Mouse (Mus musculus): ENCODE results near the gene 6030408B16Rik. TPM values are rescaled to one million over a fixed set of nuclear protein-coding genes. Genes with fewer than 3 reads are reported as not detected.

The 6030408B16Rik gene
- 23.2 and 23.9 TPM in 2 replicates for polyA plus RNA-seq (2015; fragmentation: Nextera tagmentation; extraction: Ambion mirVana)

DNA sequence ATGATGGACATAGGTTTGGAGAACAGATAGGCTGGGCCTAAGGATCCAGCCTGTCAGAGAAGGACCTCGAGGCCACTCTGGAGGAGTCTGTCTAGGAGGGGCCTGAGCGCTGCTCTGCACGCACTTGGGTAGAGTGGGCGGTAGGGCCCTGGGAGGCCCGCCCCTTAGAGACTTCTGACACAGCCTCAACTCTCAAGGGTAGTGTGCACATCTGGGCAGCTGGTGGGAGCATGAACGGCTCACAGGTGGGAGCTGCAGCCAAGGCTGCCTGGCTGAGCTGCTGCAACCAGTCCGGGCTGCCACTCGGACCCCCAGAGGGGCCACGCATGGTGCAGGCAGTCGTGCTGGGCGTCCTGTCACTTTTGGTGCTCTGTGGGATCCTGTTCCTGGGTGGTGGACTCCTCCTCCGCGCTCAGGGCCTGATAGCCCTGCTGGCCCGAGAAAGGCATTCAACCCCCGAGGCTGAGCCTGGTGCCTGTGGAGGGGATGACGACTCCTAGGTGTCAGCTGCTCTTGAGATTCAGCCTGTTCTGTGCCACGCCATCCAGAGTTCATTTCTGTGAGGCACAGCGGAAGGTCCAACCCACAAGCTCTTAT lies at the start of gene 6030408B16Rik:
TSS of gene 6030408B16Rik (plus strand) at position 188 of the 597 bp plus-strand sequence.
- Histone ChIP-seq H3K27me3 (ENCODE audit: insufficient read depth, low read length) (no peaks in the 10 kb centered on the region), H3K4me2 (replicated peaks; ENCODE audit: low read depth, low read length) (peak within 1 kb of the TSS; percentile 55), H3K4me1 (ENCODE audit: insufficient read depth, low read length) (peaks cover 32% of the 10 kb centered on the region), H3K9me3 (ENCODE audit: low read length) (no peaks in the 10 kb centered on the region), H3K4me3 (ENCODE audit: low read length) (peak within 1 kb of the TSS; percentile 40), H3K9ac (replicated peaks; ENCODE audit: low read length) (peak within 1 kb of the TSS; percentile 69), H3K27ac (ENCODE audit: low read length) (peak within 1 kb of the TSS; percentile 91), H3K36me3 (ENCODE audit: insufficient read depth, low read length) (peaks cover 41% of the 10 kb centered on the region)
- 28% methylated on average over 18 of the region's 18 CpGs for WGBS
- peak; percentile 66 for ATAC-seq (ENCODE audit: low FRiP score, low TSS enrichment)

DNA sequence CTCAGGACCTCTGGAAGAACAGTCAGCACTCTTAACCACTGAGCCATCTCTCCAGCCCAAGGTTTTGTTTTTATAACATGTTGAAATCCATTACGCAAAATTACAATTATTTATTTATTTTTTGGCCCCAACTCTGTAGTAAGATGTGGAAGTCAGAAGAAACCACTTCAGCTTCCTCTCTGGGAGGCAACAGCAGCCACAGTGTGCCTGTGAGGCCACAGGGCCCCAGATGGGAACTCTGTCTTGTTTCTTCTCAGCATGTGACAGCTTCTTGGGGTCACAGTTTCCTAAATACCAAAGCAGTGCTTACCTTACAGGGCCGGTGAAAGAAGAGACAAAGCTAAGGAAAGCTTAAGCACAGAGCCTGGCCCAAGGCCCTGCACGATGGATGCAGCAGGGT lies 49.0 kb upstream of the 6030408B16Rik start:
- H3K9me3 ChIP-seq (ENCODE audit: low read length): no peaks in the 10 kb centered on the region
- no peaks in the 10 kb centered on the region for H3K27me3 ChIP-seq (ENCODE audit: insufficient read depth, low read length)
- H3K4me2 ChIP-seq (replicated peaks; ENCODE audit: low read depth, low read length): no peak overlapping the region
- H3K36me3 ChIP-seq (ENCODE audit: insufficient read depth, low read length): no peaks in the 10 kb centered on the region
- H3K4me1 ChIP-seq (ENCODE audit: insufficient read depth, low read length): peaks cover 26% of the 10 kb centered on the region
- no peak overlapping the region for H3K9ac ChIP-seq (replicated peaks; ENCODE audit: low read length)
- H3K27ac ChIP-seq (ENCODE audit: low read length): no peak overlapping the region
- no peak for ATAC-seq (ENCODE audit: low FRiP score, low TSS enrichment)
- H3K4me3 ChIP-seq (ENCODE audit: low read length): no peak overlapping the region
- 81% methylated on average over 3 of the region's 3 CpGs for WGBS

DNA sequence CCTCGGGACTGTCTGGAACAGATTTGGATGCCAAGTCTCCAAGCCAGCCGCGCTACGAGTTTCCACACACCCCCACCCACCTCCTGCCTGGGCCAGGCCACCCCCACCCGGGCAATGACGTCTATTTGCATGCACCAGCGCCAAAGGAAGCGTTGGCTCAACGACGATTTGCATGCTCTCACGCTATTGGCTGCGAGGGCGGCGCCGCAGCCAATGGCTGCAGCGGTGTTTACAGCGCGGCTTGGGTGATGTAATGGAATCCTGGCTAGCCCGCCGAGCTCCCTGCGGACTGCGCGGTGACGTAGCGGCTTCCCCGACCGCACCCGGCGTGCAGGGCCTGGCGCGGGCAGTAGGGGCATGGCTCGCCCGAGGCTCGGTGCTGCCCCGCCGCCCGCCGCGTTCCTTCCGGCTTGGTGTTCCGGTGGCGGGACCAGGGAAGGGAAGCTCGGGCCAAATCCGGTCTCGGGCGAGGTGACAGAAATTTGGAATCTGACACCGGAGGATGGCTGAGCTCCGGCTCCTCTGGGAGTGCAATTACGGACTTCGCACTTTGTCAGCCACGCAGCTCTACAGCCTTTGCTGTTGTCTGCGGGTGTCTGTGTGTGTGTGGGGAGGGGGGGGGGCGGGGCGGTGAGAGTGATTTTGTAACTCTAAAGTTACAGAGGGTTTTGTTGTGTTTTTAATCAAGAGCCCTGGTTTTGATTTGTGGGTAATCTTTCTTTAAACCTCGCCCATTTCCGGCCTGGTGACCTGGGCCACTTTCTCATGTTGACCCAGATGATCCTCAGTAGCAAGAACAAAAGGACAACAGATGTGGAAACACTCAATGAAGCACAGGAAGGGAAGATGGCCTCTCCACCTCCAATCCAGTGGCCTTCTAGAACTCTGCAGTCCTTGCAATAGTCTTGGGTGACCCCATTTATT lies 46.5 kb upstream of the 6030408B16Rik start:
- Histone ChIP-seq H3K9ac (replicated peaks; ENCODE audit: low read length) (peak overlapping the region; percentile 66), H3K27me3 (ENCODE audit: insufficient read depth, low read length) (no peaks in the 10 kb centered on the region), H3K4me3 (ENCODE audit: low read length) (peak overlapping the region; percentile 45), H3K27ac (ENCODE audit: low read length) (peak overlapping the region; percentile 81), H3K36me3 (ENCODE audit: insufficient read depth, low read length) (no peaks in the 10 kb centered on the region), H3K4me2 (replicated peaks; ENCODE audit: low read depth, low read length) (peak overlapping the region; percentile 59), H3K9me3 (ENCODE audit: low read length) (no peaks in the 10 kb centered on the region), H3K4me1 (ENCODE audit: insufficient read depth, low read length) (peaks cover 16% of the 10 kb centered on the region)
- under 1% methylated on average over 55 of the region's 56 CpGs for WGBS
- ATAC-seq (ENCODE audit: low FRiP score, low TSS enrichment): peak; percentile 98

DNA sequence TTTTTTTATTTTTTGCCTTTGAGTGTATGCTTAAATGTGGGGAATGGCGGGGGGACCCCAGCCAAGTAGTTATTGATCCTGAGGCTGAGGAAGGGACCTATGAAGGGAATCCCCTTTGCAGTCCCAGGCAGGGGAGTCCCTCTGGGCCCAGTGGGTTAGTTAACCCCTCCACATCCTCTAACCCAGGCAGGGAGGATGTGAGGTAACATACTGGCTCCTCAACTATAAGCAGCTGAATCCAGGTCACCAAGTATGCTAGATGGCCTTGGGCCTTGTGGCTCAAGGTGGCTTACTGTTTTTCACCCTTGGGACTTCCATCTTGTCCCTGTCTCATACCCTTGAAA lies 45.9 kb upstream of the 6030408B16Rik start:
- H3K4me3 ChIP-seq (ENCODE audit: low read length): no peak overlapping the region
- H3K27ac ChIP-seq (ENCODE audit: low read length): peak overlapping the region; percentile 81; the same call in 1 of the 2 replicates
- ATAC-seq (ENCODE audit: low FRiP score, low TSS enrichment): no peak
- no peaks in the 10 kb centered on the region for H3K9me3 ChIP-seq (ENCODE audit: low read length)
- H3K27me3 ChIP-seq (ENCODE audit: insufficient read depth, low read length): no peaks in the 10 kb centered on the region
- no peaks in the 10 kb centered on the region for H3K36me3 ChIP-seq (ENCODE audit: insufficient read depth, low read length)
- no peak overlapping the region for H3K9ac ChIP-seq (replicated peaks; ENCODE audit: low read length)
- H3K4me2 ChIP-seq (replicated peaks; ENCODE audit: low read depth, low read length): peak overlapping the region; percentile 59
- H3K4me1 ChIP-seq (ENCODE audit: insufficient read depth, low read length): peaks cover 11% of the 10 kb centered on the region
- WGBS: 80% methylated on average over 1 of the region's 1 CpGs

DNA sequence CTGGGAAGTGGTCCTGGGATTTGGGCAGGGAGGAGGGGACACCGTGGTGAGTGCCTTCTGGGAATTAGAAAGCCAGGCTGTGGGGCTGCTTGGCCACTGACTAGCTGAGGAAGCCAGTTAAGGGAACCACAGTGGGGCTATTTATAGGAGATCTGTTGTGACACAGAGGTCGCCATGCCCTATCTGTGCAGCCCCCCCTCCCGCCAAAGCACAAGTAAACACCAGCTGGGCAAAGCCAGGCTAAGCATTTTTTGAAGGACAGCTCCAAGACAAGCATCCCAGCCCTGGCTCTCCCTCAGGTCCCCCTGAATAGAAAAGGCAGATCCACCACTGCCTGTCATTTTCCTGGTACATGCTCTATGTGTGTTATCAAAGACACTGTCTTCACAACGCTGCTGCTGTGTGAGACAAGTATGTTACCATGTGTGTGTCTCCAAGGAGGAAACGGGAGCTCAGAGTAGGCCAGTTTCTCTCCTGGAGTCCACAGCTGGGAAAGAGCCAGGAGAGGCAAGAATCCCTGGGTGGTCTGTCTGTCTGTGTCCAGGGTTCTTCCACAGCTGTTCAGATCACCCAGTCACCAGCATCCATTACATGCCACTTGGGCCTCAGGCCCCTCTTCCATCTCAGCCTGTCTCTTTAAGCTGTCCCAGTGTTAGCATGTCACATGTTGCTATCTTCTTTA lies 44.8 kb upstream of the 6030408B16Rik start:
- Histone ChIP-seq H3K9me3 (ENCODE audit: low read length) (no peaks in the 10 kb centered on the region), H3K27ac (ENCODE audit: low read length) (no peak overlapping the region; the same call in 1 of the 2 replicates), H3K27me3 (ENCODE audit: insufficient read depth, low read length) (no peaks in the 10 kb centered on the region), H3K36me3 (ENCODE audit: insufficient read depth, low read length) (no peaks in the 10 kb centered on the region), H3K4me1 (ENCODE audit: insufficient read depth, low read length) (peaks cover 11% of the 10 kb centered on the region), H3K4me2 (replicated peaks; ENCODE audit: low read depth, low read length) (no peak overlapping the region), H3K9ac (replicated peaks; ENCODE audit: low read length) (no peak overlapping the region), H3K4me3 (ENCODE audit: low read length) (no peak overlapping the region)
- ATAC-seq (ENCODE audit: low FRiP score, low TSS enrichment): no peak
- WGBS: 72% methylated on average over 5 of the region's 5 CpGs

DNA sequence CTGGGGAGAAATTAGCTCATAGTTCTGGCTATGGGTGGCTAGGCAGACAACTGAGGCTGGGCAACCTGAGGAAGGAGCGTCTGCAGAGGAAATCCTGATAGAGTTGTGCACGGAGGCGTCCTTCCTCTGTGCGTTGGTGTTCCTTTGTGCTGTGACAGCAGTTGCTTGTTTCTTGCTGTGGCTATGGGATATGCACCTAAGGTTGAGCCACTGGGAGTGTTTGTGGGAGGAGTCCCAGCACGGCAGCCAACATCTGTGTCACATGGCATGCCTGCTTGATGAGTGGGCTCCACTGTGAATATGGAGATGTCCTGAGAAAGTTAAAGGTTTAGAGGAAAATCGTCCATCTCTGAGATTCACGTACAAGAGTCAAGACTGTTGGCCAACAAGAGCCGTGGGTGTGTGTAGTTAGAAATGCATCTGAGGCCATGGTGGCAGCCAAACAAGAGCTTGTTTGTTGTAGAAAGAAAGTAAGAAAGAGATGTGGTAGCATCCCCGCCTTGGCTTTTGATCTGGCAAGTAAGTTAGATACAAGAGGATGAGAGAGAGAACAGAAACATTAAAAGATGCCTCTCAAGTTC lies 42.7 kb upstream of the 6030408B16Rik start:
- 74% methylated on average over 9 of the region's 9 CpGs for WGBS
- no peak overlapping the region for H3K9ac ChIP-seq (replicated peaks; ENCODE audit: low read length)
- no peaks in the 10 kb centered on the region for H3K9me3 ChIP-seq (ENCODE audit: low read length)
- H3K4me1 ChIP-seq (ENCODE audit: insufficient read depth, low read length): peaks cover 15% of the 10 kb centered on the region
- no peak overlapping the region for H3K27ac ChIP-seq (ENCODE audit: low read length)
- H3K36me3 ChIP-seq (ENCODE audit: insufficient read depth, low read length): no peaks in the 10 kb centered on the region
- H3K4me3 ChIP-seq (ENCODE audit: low read length): no peak overlapping the region
- H3K4me2 ChIP-seq (replicated peaks; ENCODE audit: low read depth, low read length): no peak overlapping the region
- no peaks in the 10 kb centered on the region for H3K27me3 ChIP-seq (ENCODE audit: insufficient read depth, low read length)
- ATAC-seq (ENCODE audit: low FRiP score, low TSS enrichment): no peak

DNA sequence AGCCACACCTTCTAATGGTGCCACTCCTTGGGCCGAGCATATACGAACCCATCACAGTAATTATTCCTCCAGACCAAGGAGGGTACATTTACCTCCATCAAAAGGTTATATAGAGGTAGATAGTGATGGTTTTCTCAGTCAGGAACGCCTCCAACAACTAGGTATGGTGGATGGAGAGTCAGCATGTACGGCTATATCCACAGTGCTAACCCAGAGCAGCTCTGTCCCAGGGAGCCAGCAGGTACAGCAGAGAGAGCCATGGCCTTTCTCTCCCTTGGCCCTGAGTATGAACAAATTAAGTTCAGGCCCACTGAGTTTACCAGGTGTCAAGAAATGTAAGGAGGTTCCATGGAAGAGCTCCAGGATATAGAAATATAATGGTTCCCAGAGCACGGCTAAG lies 41.1 kb upstream of the 6030408B16Rik start:
- no peaks in the 10 kb centered on the region for H3K27me3 ChIP-seq (ENCODE audit: insufficient read depth, low read length)
- H3K9ac ChIP-seq (replicated peaks; ENCODE audit: low read length): no peak overlapping the region
- H3K36me3 ChIP-seq (ENCODE audit: insufficient read depth, low read length): no peaks in the 10 kb centered on the region
- H3K4me1 ChIP-seq (ENCODE audit: insufficient read depth, low read length): peaks cover 7% of the 10 kb centered on the region
- H3K27ac ChIP-seq (ENCODE audit: low read length): no peak overlapping the region
- no peak for ATAC-seq (ENCODE audit: low FRiP score, low TSS enrichment)
- no peak overlapping the region for H3K4me3 ChIP-seq (ENCODE audit: low read length)
- WGBS: 93% methylated on average over 5 of the region's 5 CpGs
- H3K9me3 ChIP-seq (ENCODE audit: low read length): no peaks in the 10 kb centered on the region
- H3K4me2 ChIP-seq (replicated peaks; ENCODE audit: low read depth, low read length): no peak overlapping the region

DNA sequence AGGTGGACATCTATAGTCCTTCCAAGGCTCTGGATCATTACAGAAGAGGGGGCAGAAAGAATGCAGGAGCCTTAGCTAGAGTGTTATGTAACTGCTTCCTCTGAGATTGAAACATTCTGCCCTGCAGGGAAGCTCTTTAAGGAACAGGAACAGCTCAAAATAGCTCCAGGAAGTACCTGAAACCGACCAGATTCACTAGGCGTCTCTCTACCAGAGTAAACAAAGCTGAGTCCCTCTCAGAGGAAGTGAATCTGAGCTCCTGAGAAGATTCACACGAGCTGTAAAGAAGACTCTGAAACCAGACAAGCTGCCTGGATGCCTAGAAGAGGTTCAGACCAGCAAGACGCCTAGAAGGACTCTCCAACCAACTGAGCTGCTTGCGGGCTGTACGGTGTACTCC lies 40.4 kb upstream of the 6030408B16Rik start:
- Histone ChIP-seq H3K9ac (replicated peaks; ENCODE audit: low read length) (no peak overlapping the region), H3K27ac (ENCODE audit: low read length) (no peak overlapping the region), H3K4me1 (ENCODE audit: insufficient read depth, low read length) (peaks cover 7% of the 10 kb centered on the region), H3K36me3 (ENCODE audit: insufficient read depth, low read length) (no peaks in the 10 kb centered on the region), H3K4me3 (ENCODE audit: low read length) (no peak overlapping the region), H3K4me2 (replicated peaks; ENCODE audit: low read depth, low read length) (no peak overlapping the region), H3K9me3 (ENCODE audit: low read length) (no peaks in the 10 kb centered on the region), H3K27me3 (ENCODE audit: insufficient read depth, low read length) (no peaks in the 10 kb centered on the region)
- ATAC-seq (ENCODE audit: low FRiP score, low TSS enrichment): no peak
- 81% methylated on average over 6 of the region's 6 CpGs for WGBS

DNA sequence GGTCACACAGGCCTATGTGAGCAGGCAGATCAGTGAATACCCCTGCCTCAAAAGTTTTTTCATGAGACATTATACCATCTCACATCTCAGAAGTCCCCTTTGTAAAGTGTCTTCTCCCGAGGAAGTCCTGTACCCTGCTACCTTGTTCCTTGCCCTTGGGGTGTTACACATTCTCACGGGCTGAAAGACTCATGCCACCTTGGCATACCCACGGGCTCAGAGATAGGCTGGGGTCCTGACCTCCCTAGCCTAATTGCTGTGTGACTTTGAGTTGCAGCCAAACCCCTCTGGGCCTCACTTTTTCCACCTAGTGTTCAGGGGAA lies 39.5 kb upstream of the 6030408B16Rik start:
- H3K36me3 ChIP-seq (ENCODE audit: insufficient read depth, low read length): no peaks in the 10 kb centered on the region
- H3K9me3 ChIP-seq (ENCODE audit: low read length): no peaks in the 10 kb centered on the region
- no peaks in the 10 kb centered on the region for H3K27me3 ChIP-seq (ENCODE audit: insufficient read depth, low read length)
- peak overlapping the region; percentile 66 for H3K4me3 ChIP-seq (ENCODE audit: low read length)
- peak overlapping the region; percentile 95 for H3K4me2 ChIP-seq (replicated peaks; ENCODE audit: low read depth, low read length)
- WGBS: 36% methylated on average over 3 of the region's 3 CpGs
- ATAC-seq (ENCODE audit: low FRiP score, low TSS enrichment): no peak; the same call in 1 of the 2 replicates
- peaks cover 4% of the 10 kb centered on the region for H3K4me1 ChIP-seq (ENCODE audit: insufficient read depth, low read length)
- no peak overlapping the region for H3K27ac ChIP-seq (ENCODE audit: low read length)
- H3K9ac ChIP-seq (replicated peaks; ENCODE audit: low read length): peak overlapping the region; percentile 83

All from kidney, embryonic 16.5 days (tissue).